Comparison of ENCODE assay signal across 15 mouse cellular contexts in the genomic region with DNA sequence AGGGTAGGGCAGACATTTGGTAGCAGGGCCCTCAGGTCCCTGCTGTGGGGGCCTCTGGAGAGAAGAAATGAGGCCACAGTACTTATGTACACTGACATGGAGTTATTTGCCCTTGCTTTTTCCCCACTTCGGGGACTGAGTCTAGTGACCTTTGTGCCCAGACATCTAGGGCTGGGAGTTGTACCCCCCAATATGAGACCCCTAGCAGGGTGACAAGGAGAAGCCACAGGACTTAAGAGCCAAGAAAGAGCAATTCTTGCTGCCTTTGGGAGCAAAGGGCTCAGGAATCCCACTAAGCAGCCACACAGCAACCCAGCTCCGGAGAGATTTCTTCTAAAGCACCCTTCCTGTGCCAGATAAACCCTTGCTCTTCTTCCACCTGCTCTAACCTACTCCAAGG. TPM values are rescaled to one million over a fixed set of nuclear protein-coding genes. Genes with fewer than 3 reads are reported as not detected.
A peak's percentile ranks its signal among the peaks of the same experiment; 100 is the strongest.
DNase-seq lines count a peak whose midpoint lies in the region; ATAC-seq and TF ChIP-seq lines count a peak whose summit lies in the region.
"Had no signal": no experiment of that assay in that cellular context is flagged by ENCODE, and none has a peak within 500 bp of the region (broad histone marks: within the 10 kb centered on the region; RNA-seq: fewer than 3 reads in every experiment).

No protein-coding gene starts in this region.

- no peak for TF ChIP-seq CTCF in E14TG2a.4 (conservative IDR thresholded peaks at IDR 0.05; ENCODE audit: low read length)
- TF ChIP-seq CTCF in cortical plate, adult 2 months (IDR thresholded peaks at IDR 0.05; ENCODE audit: extremely low read depth, insufficient read depth, low read length) = no peak
- no peak for TF ChIP-seq CTCF in forebrain, postnatal 0 days (IDR thresholded peaks at IDR 0.05; ENCODE audit: low read depth)

- peak overlapping the region; percentile 18; the same call in 1 of the 2 replicates for H3K9ac ChIP-seq in forebrain, postnatal 0 days
- H3K9ac ChIP-seq in midbrain, embryonic 11.5 days (ENCODE audit: low read length) = peak overlapping the region; percentile 53
- H3K9ac ChIP-seq: heart, embryonic 15.5 days; liver, embryonic 13.5 days had no signal

- peak overlapping the region; percentile 46 for H3K4me2 ChIP-seq in forebrain, postnatal 0 days (ENCODE audit: low read depth)
- peak overlapping the region; percentile 45; the same call in 1 of the 2 replicates for H3K4me2 ChIP-seq in midbrain, embryonic 11.5 days
- H3K4me2 ChIP-seq: heart, embryonic 15.5 days; liver, embryonic 13.5 days had no signal

- peaks cover 15% of the 10 kb centered on the region for H3K9me3 ChIP-seq in E14TG2a.4 (ENCODE audit: low read length)
- no peaks in the 10 kb centered on the region for H3K9me3 ChIP-seq in forebrain, postnatal 0 days (ENCODE audit: low read length)
- no peaks in the 10 kb centered on the region for H3K9me3 ChIP-seq in midbrain, embryonic 11.5 days (ENCODE audit: control insufficient read depth, low read length)
- H3K9me3 ChIP-seq: heart, embryonic 15.5 days; liver, embryonic 13.5 days had no signal

- whole genome bisulfite sequencing in forebrain, postnatal 0 days = 35% methylated on average over 2 of the region's 2 CpGs
- WGBS in midbrain, embryonic 11.5 days = 49% methylated on average over 2 of the region's 2 CpGs

- no peak for TF ChIP-seq POLR2A in cortical plate, adult 2 months (IDR thresholded peaks at IDR 0.05; ENCODE audit: extremely low read depth, insufficient read depth, low read length)

- DNase-seq in forebrain, postnatal 0 days = no peak
- peak; percentile 85 for DNase-seq in midbrain, embryonic 11.5 days (ENCODE audit: low spot score, missing footprints)
- no peak for DNase-seq in layer of hippocampus, adult 9-11 months
- no peak for DNase-seq in spleen, postnatal 14 days (ENCODE audit: low spot score in 2 of 2)
- DNase-seq in adrenal gland, postnatal 25 days = no peak
- DNase-seq: cerebellum, adult 9-11 months; gastrocnemius, adult 2 months; liver, embryonic 13.5 days had no signal

- H3K27ac ChIP-seq in cortical plate, adult 2 months (ENCODE audit: insufficient read depth, low read length) = peak overlapping the region; percentile 73
- H3K27ac ChIP-seq in forebrain, postnatal 0 days (ENCODE audit: low read depth, low read length) = peak overlapping the region; percentile 22; the same call in 1 of the 2 replicates
- peak overlapping the region; percentile 92 for H3K27ac ChIP-seq in midbrain, embryonic 11.5 days (ENCODE audit: low read depth, low read length)
- H3K27ac ChIP-seq: gastrocnemius, adult 2 months; heart, embryonic 15.5 days; liver, embryonic 13.5 days had no signal

- peaks cover 94% of the 10 kb centered on the region for H3K4me1 ChIP-seq in E14TG2a.4 (replicated peaks; ENCODE audit: low read depth, low read length)
- peaks cover 7% of the 10 kb centered on the region for H3K4me1 ChIP-seq in cortical plate, adult 2 months (ENCODE audit: control insufficient read depth, insufficient read depth, low read length)
- peaks cover 30% of the 10 kb centered on the region for H3K4me1 ChIP-seq in forebrain, postnatal 0 days (ENCODE audit: insufficient read depth)
- H3K4me1 ChIP-seq in midbrain, embryonic 11.5 days (ENCODE audit: control insufficient read depth, insufficient read depth, low read length) = peaks cover 54% of the 10 kb centered on the region

- no peaks in the 10 kb centered on the region for H3K27me3 ChIP-seq in E14TG2a.4 (ENCODE audit: insufficient read depth, low read length)
- no peaks in the 10 kb centered on the region for H3K27me3 ChIP-seq in forebrain, postnatal 0 days (ENCODE audit: insufficient read depth, low read length)
- H3K27me3 ChIP-seq in midbrain, embryonic 11.5 days (ENCODE audit: control insufficient read depth, insufficient read depth, low read length) = no peaks in the 10 kb centered on the region

- ATAC-seq in forebrain, postnatal 0 days = no peak
- ATAC-seq in midbrain, embryonic 11.5 days (ENCODE audit: low FRiP score) = no peak
- ATAC-seq: intestine, embryonic 16.5 days had no signal

- H3K36me3 ChIP-seq in E14TG2a.4 (ENCODE audit: insufficient read depth, low read length) = peaks cover 37% of the 10 kb centered on the region
- H3K36me3 ChIP-seq in forebrain, postnatal 0 days (ENCODE audit: insufficient read depth) = no peaks in the 10 kb centered on the region
- H3K36me3 ChIP-seq in midbrain, embryonic 11.5 days (ENCODE audit: control insufficient read depth, insufficient read depth, low read length) = no peaks in the 10 kb centered on the region
- H3K36me3 ChIP-seq: heart, embryonic 15.5 days; liver, embryonic 13.5 days had no signal

- H3K4me3 ChIP-seq in E14TG2a.4 (replicated peaks; ENCODE audit: low read length) = peak overlapping the region; percentile 71
- peak overlapping the region; percentile 36; the same call in 1 of the 2 replicates for H3K4me3 ChIP-seq in cortical plate, adult 2 months (ENCODE audit: insufficient read depth, low read length)
- no peak overlapping the region for H3K4me3 ChIP-seq in forebrain, postnatal 0 days (ENCODE audit: low read depth, low read length)
- no peak overlapping the region for H3K4me3 ChIP-seq in midbrain, embryonic 11.5 days (ENCODE audit: low read depth, low read length)
- H3K4me3 ChIP-seq: gastrocnemius, adult 2 months; heart, embryonic 15.5 days; liver, embryonic 13.5 days had no signal

RNA-seq across cellular contexts. Expression of gene AC124108.1, which starts 10.7 kb away (rescaled TPM):
- 6.2 and 7.7 TPM in 2 replicates for polyA plus RNA-seq in cortical plate, adult 2 months (2012; rRNA removed)
- 3.4 and 5.0 TPM in 2 replicates for total RNA-seq in forebrain, postnatal 0 days (2014; rRNA removed)
- 0.31 and 0.48 TPM in 2 replicates for polyA plus RNA-seq in forebrain, postnatal 0 days (2015; fragmentation: Nextera tagmentation; extraction: Ambion mirVana)
- 5.0 and 5.2 TPM in 2 replicates for polyA plus RNA-seq in midbrain, embryonic 11.5 days (2014; fragmentation: Nextera tagmentation; extraction: Ambion mirVana)
- total RNA-seq in adrenal gland, postnatal 25 days (2021) = not detected in 2 replicates
- total RNA-seq: gastrocnemius, adult 2 months had no signal
- polyA plus RNA-seq: heart, embryonic 15.5 days; liver, embryonic 13.5 days; spleen, adult 2 months; thymus, postnatal 0 days had no signal

RNA-seq across cellular contexts. Expression of gene Lemd1, which starts 10.7 kb away (rescaled TPM):
- 7.5 and 10.7 TPM in 2 replicates for polyA plus RNA-seq in cortical plate, adult 2 months (2012; rRNA removed)
- 13.3 and 14.9 TPM in 2 replicates for total RNA-seq in forebrain, postnatal 0 days (2014; rRNA removed)
- polyA plus RNA-seq in forebrain, postnatal 0 days (2015; fragmentation: Nextera tagmentation; extraction: Ambion mirVana) = 14.7 and 15.1 TPM in 2 replicates
- 10.7 and 12.9 TPM in 2 replicates for polyA plus RNA-seq in midbrain, embryonic 11.5 days (2014; fragmentation: Nextera tagmentation; extraction: Ambion mirVana)
- total RNA-seq in adrenal gland, postnatal 25 days (2021) = not detected in 2 replicates
- total RNA-seq: gastrocnemius, adult 2 months had no signal
- polyA plus RNA-seq: heart, embryonic 15.5 days; intestine, embryonic 16.5 days; liver, embryonic 13.5 days; spleen, adult 2 months had no signal

RNA-seq across cellular contexts. Expression of gene Gm10188, which starts 27.6 kb away (rescaled TPM):
- not detected in 2 replicates for polyA plus RNA-seq in cortical plate, adult 2 months (2012; rRNA removed)
- total RNA-seq in forebrain, postnatal 0 days (2014; rRNA removed) = 0.92 TPM in 1 of 2 replicates, not detected in the other
- not detected in 2 replicates for polyA plus RNA-seq in forebrain, postnatal 0 days (2015; fragmentation: Nextera tagmentation; extraction: Ambion mirVana)
- polyA plus RNA-seq in midbrain, embryonic 11.5 days (2014; fragmentation: Nextera tagmentation; extraction: Ambion mirVana) = 0.55 and 0.66 TPM in 2 replicates
- total RNA-seq in adrenal gland, postnatal 25 days (2021) = not detected in 2 replicates
- total RNA-seq: gastrocnemius, adult 2 months; layer of hippocampus, adult 8-10 months had no signal
- polyA plus RNA-seq: heart, embryonic 15.5 days; intestine, embryonic 16.5 days; liver, embryonic 13.5 days; spleen, adult 2 months; thymus, postnatal 0 days had no signal

Comparison
In these comparisons a context has a peak if more than half of its experiments do, and no peak if none do; other contexts are left out.
1. H3K4me3 ChIP-seq: peak in E14TG2a.4 (single experiment) and cortical plate, adult 2 months (single experiment); none in forebrain, postnatal 0 days (single experiment) and midbrain, embryonic 11.5 days (single experiment).
2. H3K27ac ChIP-seq: peak in every context shown above with its lines; median percentile 92 in midbrain, embryonic 11.5 days; 73 in cortical plate, adult 2 months; 22 in forebrain, postnatal 0 days.